Mouse (Mus musculus): ENCODE results near the gene Ubash3a. TPM values are rescaled to one million over a fixed set of nuclear protein-coding genes. Genes with fewer than 3 reads are reported as not detected.
A peak's percentile ranks its signal among the peaks of the same experiment; 100 is the strongest.

Ubash3a gene
- total RNA-seq, 2 experiments from 2014 or later: not detected

GRCm38 (mm10) chr17:31210299-31210698 is 2.6 kb downstream of the Ubash3a start:
- no peak for DNase-seq (ENCODE audit: low spot score in 2 of 2)
- intact Hi-C loops (cut with DNase I): no loop called here

GRCm38 (mm10) chr17:31211881-31212280 is 4.2 kb downstream of the Ubash3a start:
- DNase-seq (ENCODE audit: low spot score in 2 of 2): no peak
- intact Hi-C loops (cut with DNase I): no loop called here

DNA sequence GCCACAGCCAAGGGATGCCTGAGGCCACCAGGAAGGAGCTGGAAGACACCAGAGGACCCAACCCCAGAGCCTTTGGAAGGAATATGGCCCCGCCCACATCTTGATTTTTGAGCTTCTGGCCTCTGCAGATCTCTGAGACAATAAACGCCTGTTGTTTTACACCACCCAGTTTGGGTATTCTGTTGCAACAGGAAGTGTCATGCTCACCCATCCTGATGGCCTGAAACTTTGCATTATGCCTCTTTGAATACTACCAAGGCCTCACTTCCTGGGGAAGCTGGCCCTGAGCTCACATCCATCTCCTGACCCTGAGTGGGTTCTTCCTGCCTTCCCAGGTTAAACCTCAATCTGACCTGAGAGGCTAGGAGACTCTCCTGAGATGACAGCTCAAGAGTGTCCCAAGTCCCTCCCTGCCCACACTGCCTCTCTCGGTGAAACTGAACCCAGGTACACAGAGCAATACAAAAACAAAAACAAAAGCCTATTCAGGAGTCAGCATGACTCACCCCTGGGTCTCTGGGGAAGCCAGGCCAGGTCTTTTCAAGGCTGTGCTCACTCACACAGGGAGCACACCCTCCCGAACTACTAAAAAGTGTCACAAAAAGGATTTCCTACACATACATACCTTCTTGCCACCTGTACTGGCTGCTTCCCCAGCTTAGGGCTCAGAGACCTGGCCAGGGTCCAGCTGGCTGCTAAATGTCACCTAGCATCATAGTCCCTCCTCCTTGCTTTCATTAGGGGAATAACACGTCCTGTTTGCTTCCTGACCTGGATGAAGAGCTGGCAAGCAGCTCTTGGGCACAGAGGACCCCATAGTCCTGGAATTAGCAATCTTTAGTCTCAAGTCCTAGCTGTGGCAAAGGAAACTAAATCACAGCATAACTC is 8.6 kb downstream of the Ubash3a start:
- no peak for DNase-seq (ENCODE audit: low spot score in 2 of 2)
- intact Hi-C loops (cut with DNase I): no loop called here

- intact Hi-C loops (cut with DNase I): no loop called here
- DNase-seq (ENCODE audit: low spot score in 2 of 2): no peak
Observed at GRCm38 (mm10) chr17:31222810-31223310, 15.2 kb downstream of the Ubash3a start.

DNA sequence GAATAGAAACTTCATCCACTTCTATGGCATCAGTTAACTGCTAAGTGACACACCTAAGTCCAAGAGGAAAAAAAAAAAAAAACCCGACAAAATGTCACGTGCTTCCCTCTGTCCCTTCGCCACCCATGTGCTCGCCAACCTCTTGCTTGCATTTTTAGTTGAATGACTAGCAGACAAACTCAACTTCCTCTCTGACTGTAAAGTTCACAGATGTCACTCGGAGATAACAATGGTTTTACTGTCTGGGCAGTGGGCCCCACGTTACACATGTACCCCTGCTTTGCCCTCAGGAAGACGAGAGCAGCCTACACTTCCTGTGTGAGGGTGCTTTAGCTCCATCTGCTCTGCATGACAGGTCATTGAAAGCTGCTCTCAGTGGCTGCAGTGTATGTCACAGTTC is 16.2 kb downstream of the Ubash3a start:
- intact Hi-C loops (cut with DNase I): no loop called here
- DNase-seq (ENCODE audit: low spot score in 2 of 2): no peak

DNA sequence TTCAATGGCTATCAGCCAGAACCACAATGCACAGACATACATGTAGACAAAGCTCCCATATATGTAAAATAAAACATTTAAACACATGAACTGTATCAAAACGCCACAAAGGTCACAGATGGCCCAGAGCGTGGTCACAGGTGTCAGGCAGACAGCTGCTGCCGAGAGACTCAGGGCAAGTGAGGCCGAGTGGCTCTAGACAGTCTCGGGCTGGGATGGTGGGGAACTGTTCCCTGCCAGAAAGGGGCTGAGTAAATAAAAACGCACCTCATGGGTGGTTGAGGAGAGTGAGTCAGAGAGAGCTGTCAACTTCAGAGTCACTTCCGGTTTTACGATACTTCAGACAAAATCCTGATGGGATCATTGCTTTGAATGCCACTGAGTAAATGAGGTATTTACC is 16.9 kb downstream of the Ubash3a start:
- intact Hi-C loops (cut with DNase I): no loop called here
- DNase-seq (ENCODE audit: low spot score in 2 of 2): no peak

DNA sequence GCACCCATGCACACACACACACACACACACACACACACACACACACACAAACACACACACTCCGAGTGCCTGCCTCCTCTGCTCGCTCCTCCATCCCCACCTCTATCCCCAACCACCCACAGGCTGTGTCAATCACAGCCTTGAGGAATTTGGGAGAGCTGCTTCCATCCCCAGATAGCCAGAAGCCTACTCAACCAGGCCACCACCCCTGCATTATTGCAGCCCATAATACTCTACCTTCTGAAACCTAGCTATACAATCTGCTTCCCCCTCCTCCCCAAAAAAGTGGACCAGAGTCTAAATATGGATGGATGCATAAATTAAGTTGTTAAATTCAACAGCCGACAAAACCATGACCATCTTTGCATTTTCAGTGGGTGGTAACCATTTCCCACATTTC is 18.7 kb downstream of the Ubash3a start:
- intact Hi-C loops (cut with DNase I): no loop called here

GRCm38 (mm10) chr17:31226931-31227330 is 19.3 kb downstream of the Ubash3a start:
- intact Hi-C loops (cut with DNase I): no loop called here
- no peak for DNase-seq (ENCODE audit: low spot score in 2 of 2)

More for the DNA sequence above, 18.7 kb downstream of the Ubash3a start:
- peak in 1 of 2 experiments; percentile 13 for DNase-seq (ENCODE audit: low spot score in 2 of 2)

DNA sequence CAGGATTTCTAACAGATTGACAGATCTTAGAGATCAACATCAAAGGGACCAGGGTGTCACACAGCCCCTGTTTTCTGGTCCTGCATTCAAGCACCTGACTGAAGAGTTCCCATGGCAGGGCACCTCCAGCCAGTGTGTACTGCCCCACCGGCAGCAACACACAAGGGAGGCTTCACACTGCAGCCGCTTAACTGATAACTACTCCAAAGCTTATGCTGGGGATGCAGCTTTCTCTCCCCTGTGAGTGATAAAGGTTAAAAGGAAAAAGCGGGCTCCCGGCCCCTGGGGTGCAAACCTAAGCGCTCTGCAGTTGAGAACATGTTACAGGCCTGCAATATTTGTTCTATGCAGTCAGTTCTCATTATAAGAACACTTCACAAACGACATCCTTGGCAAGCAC is 24.1 kb downstream of the Ubash3a start:
- DNase-seq (ENCODE audit: low spot score in 2 of 2): no peak
- intact Hi-C loops (cut with DNase I): no loop called here

DNA sequence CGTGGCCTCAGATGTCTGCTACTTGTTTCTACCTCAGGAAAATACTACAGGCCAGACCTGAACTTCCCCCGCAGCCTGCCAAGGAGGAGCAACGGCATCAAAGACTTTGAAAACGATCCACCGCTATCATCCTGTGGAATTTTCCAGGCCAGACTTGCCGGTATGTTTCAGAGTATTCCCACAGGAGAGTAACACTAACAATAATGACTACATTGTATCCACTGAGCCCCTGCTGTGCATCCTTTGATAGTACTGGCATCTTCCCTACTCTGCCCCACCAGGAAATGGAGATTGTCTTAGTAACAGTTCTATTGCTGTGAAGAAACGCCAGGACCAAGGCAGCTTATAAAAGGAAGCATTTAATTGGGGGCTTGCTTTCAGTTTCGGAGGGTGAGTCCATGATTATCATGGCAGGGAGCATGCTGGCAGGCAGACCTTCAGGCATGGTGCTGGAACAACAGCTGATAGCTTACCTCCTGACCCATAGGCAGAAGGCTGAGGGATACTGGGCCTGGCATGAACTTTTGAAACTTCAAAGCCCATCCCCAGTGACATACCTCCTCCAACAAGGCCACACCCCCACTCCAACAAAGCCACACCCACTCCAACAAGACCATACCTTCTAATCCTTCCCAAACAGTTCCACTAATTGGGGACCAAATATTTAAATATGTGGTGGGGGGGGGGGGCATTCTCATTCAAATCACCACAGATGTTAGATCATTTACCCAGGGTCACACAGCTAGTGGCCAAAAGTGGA is 24.8 kb downstream of the Ubash3a start:
- intact Hi-C loops (cut with DNase I): no loop called here
- no peak for DNase-seq (ENCODE audit: low spot score in 2 of 2)

DNA sequence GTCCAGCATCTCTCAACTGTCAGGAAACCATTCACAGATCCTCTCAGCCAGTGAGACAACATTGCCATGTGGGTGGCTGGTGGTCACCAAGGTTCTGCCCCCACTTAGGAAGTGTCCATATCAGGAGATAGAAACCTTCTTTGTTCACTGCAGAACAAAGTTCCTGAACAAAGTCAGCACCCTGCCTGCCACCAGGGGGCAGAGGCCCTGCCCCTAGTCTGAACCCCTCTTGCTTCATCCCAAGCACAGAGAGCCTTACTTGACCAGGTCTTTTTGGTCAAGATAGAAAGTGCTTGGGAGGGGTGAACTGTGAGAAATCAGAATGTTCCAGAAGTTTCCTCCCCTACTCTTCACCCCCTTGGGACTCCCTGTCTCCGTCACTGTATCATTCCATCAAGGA is 28.2 kb downstream of the Ubash3a start:
- intact Hi-C loops (cut with DNase I): no loop called here
- no peak for DNase-seq (ENCODE audit: low spot score in 2 of 2)

- intact Hi-C loops (cut with DNase I): no loop called here
- DNase-seq (ENCODE audit: low spot score in 2 of 2): no peak
Observed at GRCm38 (mm10) chr17:31238234-31239020, 30.8 kb downstream of the Ubash3a start.

- no peak for DNase-seq (ENCODE audit: low spot score in 2 of 2)
- intact Hi-C loops (cut with DNase I): loop anchor here (5.0 kb wide), 1 partner anchor 229 kb away; no protein-coding TSS in a partner anchor
Observed at GRCm38 (mm10) chr17:31241156-31241555, 33.5 kb downstream of the Ubash3a start.

DNA sequence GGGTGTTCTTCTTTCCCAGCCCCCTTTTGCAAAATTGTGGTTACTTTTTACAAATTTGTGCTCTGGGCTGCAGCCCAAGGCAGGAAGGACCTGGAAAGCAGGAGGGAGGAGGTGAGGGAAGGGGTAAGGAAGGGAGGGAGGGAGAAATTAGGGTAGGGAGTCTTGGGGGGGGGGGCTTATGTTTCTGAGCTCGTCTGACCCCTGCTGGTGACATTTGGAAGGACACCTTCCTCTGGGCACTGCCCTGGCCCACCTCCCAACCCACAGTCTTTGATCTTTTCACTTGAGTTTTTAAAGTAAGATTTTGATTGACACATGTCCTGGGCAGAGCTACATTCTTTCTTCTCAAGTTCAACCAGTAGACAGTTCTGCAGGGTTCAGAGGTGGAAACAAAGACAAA is 35.1 kb downstream of the Ubash3a start:
- DNase-seq (ENCODE audit: low spot score in 2 of 2): no peak

DNA sequence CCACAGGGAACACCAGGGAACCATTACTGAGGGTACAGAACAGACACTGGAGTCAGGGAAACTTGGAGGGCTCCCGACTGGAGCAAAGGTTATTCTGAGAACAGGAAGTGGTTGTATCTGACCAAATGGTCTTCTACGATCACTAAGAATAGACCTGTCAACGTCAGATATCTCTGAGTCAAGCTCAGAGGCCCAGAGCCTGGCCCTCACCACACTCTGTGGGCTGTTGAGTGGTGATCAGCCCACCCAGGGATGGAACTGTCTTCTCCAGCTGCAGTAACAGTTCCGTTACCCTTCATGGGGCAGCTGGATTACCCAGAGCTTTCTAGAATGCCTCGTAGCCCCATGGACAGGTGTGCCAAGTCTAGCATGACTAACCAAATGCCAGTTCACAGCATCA is 37.6 kb downstream of the Ubash3a start:
- intact Hi-C loops (cut with DNase I): no loop called here

More for the DNA sequence above, 35.1 kb downstream of the Ubash3a start:
- intact Hi-C loops (cut with DNase I): loop anchor here (5.0 kb wide), 1 partner anchor 230 kb away; no protein-coding TSS in a partner anchor

DNA sequence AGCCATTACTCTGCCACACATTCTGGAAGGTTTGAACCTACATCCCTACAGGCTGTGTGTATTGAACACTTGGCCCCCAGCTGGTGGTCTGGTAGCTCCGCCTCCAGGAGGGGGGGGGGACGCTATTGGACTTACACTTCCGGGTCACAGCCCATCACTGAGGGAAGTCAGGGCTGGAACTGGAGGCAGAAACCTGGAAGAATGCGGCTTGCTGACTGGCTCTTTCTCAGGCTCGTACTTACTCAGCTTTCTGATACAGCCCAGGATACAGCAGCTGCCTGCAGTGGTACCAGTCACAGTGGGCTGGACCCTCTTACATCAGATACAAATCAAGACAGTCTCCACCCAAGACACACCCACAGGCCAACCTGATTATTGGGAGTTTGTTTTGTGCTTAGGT is 39.5 kb downstream of the Ubash3a start:
- intact Hi-C loops (cut with DNase I): no loop called here
- no peak for DNase-seq (ENCODE audit: low spot score in 2 of 2)

More for the DNA sequence above, 37.6 kb downstream of the Ubash3a start:
- no peak for DNase-seq (ENCODE audit: low spot score in 2 of 2)

GRCm38 (mm10) chr17:31253951-31254350 is 46.3 kb downstream of the Ubash3a start:
- intact Hi-C loops (cut with DNase I): loop anchor here (1.0 kb wide), 1 partner anchor 54 kb away; no protein-coding TSS in a partner anchor
- no peak for DNase-seq (ENCODE audit: low spot score in 2 of 2)

GRCm38 (mm10) chr17:31254463-31254931 is 46.8 kb downstream of the Ubash3a start:
- intact Hi-C loops (cut with DNase I): loop anchor here (1.0 kb wide), 1 partner anchor 54 kb away; no protein-coding TSS in a partner anchor
- peak; percentile 69 to 72 for DNase-seq (ENCODE audit: low spot score in 2 of 2)

GRCm38 (mm10) chr17:31257149-31257548 is 49.5 kb downstream of the Ubash3a start:
- intact Hi-C loops (cut with DNase I): loop anchor here (5.0 kb wide), 1 partner anchor 235 kb away; no protein-coding TSS in a partner anchor

More at GRCm38 (mm10) chr17:31257149-31257548, 49.5 kb downstream of the Ubash3a start:
- no peak for DNase-seq (ENCODE audit: low spot score in 2 of 2)

Measured in left cerebral cortex, postnatal 36 days (tissue).